Mouse (Mus musculus) forebrain, embryonic 14.5 days (tissue): ENCODE results near the gene Slc12a7. TPM values are rescaled to one million over a fixed set of nuclear protein-coding genes. Genes with fewer than 3 reads are reported as not detected.
A peak's percentile ranks its signal among the peaks of the same experiment; 100 is the strongest.

Experiments
- ATAC-seq: fragments of 200-750 bp; cut with Nextera tagmentation; 2 replicates; pipeline ENCODE4 v1.8.0; 2017; ENCODE audit warnings: mild to moderate bottlenecking, moderate library complexity
- DNase-seq: peaks from one replicate; pipeline ENCODE4 v3.0.0-alpha.2; 2015; ENCODE audit warnings: low spot score
- H3K27ac ChIP-seq: fragments of 300-500 bp; sonication (generic); 2 replicates; pipeline ENCODE4 v1.5.1; 2014; ENCODE audit warnings: low read depth, mild to moderate bottlenecking, control low read depth, low read length, moderate library complexity
- H3K27me3 ChIP-seq: fragments of 300-500 bp; sonication (generic); replicated peaks from 2 replicates; pipeline ENCODE4 v1.6.1; 2014; ENCODE audit warnings: low read length, control low read depth, mixed read lengths; ENCODE audit not compliant: control insufficient read depth, insufficient read depth
- H3K36me3 ChIP-seq: fragments of 300-500 bp; sonication (generic); 2 replicates; pipeline ENCODE4 v1.6.1; 2014; ENCODE audit warnings: low read length, control low read depth; ENCODE audit not compliant: control insufficient read depth, insufficient read depth
- H3K4me1 ChIP-seq: fragments of 300-500 bp; sonication (generic); 2 replicates; pipeline ENCODE4 v1.6.1; 2014; ENCODE audit warnings: antibody characterized with exemption, low read length, control low read depth; ENCODE audit not compliant: control insufficient read depth, insufficient read depth
- H3K4me2 ChIP-seq: fragments of 300-500 bp; sonication (generic); 2 replicates; pipeline ENCODE4 v1.6.1; 2014; ENCODE audit warnings: mild to moderate bottlenecking, control low read depth, low read length
- H3K4me3 ChIP-seq: fragments of 300-500 bp; sonication (generic); 2 replicates; pipeline ENCODE4 v1.5.1; 2014; ENCODE audit warnings: low read depth, low read length, control low read depth
- H3K9ac ChIP-seq: fragments of 300-500 bp; sonication (generic); 2 replicates; pipeline ENCODE4 v1.6.1; 2014; ENCODE audit warnings: mild to moderate bottlenecking, low read length, control low read depth, moderate library complexity
- H3K9me3 ChIP-seq: fragments of 300-500 bp; sonication (generic); replicated peaks from 2 replicates; pipeline ENCODE4 v1.6.1; 2016; ENCODE audit warnings: low read length, control low read depth, mixed read lengths; ENCODE audit not compliant: control insufficient read depth
- WGBS: fragments of 180-500 bp; shearing (Covaris S2); extraction: QIAGEN DNeasy Blood & Tissue Kit; methylation state at CpG from one replicate; pipeline ENCODE4 v1.1.7; 2014; 5-methylcytosine and 5-hydroxymethylcytosine counted together
- polyA plus RNA-seq: library from polyadenylated mRNA; unstranded; fragments of >200 nt; fragmentation: Nextera tagmentation; extraction: Ambion mirVana; gene quantifications from 2 replicates; pipeline ENCODE4 v1.2.1, GENCODE M21; 2014

The Slc12a7 gene
- polyA plus RNA-seq, 1 experiment from 2014 or later: 14.5 TPM

DNA sequence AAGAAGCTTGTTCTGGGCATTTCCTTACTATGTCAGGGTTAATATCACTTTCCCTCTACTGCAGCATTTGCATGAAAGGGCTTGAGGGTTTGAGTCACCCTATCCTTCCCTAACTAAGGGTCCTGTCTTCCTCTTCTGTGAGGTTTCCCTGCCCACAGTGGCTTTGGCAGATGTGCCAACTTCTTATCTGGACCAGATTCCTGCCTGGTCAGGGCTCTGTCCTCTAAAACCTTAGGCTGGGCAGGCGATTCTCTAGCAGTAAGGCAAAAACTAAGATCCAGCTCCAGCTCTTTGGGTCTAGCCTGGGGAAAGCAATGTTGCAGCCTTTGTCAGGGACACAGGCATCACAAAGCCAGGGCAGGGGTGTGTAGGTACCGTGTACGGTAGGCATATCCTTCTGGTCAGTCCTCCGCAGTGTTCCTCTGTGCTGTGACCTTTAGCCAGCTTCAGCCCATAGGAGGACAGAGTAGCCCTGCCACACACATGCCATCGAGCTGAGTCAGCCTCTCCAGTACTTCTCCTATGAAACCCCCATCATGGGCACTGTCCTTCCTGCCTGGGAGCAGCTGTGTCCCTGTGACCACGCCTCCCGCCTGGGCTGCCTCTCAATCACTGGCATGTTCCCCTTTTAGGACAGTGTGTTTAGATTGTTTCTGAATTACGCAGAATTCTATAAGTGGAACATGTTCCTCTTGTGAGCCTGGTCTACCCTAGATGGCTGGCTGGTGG lies 70.7 kb downstream of the Slc12a7 start:
- no peak overlapping the region for H3K4me3 ChIP-seq
- no peak overlapping the region for H3K9ac ChIP-seq
- H3K4me2 ChIP-seq: no peak overlapping the region
- no peaks in the 10 kb centered on the region for H3K9me3 ChIP-seq
- DNase-seq (no peak), ATAC-seq (no peak)
- H3K36me3 ChIP-seq: peaks cover 56% of the 10 kb centered on the region
- H3K27me3 ChIP-seq: no peaks in the 10 kb centered on the region
- no peaks in the 10 kb centered on the region for H3K4me1 ChIP-seq
- no peak overlapping the region for H3K27ac ChIP-seq
- WGBS: 97% methylated on average over 8 of the region's 8 CpGs

DNA sequence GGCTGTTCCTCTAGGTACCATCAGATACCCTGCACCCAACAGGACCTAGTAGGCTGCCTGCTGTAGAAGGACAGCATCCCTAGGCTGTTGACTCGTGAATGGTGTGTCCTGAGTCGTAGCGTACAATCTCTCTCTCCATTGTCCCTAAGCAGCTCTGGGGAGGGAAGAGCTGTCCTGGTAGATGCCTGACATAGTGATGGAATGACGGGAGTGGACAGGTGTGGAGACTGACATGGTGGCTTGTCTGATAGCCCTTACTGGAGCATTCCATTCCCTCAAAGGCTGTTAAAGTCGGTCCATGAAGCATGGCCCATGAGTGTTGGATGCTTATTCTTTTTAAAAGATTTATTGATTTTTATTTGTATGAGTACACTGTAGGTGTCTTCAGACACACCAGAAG lies 72.0 kb downstream of the Slc12a7 start:
- Histone ChIP-seq H3K27me3 (no peaks in the 10 kb centered on the region), H3K9ac (no peak overlapping the region), H3K9me3 (no peaks in the 10 kb centered on the region), H3K4me2 (no peak overlapping the region), H3K4me1 (no peaks in the 10 kb centered on the region), H3K27ac (no peak overlapping the region), H3K36me3 (peaks cover 56% of the 10 kb centered on the region), H3K4me3 (no peak overlapping the region)
- no peak for ATAC-seq
- DNase-seq: no peak
- WGBS: 92% methylated on average over 5 of the region's 5 CpGs

- DNase-seq (no peak), ATAC-seq (no peak)
- Histone ChIP-seq H3K9ac (no peak overlapping the region), H3K4me1 (no peaks in the 10 kb centered on the region), H3K27me3 (no peaks in the 10 kb centered on the region), H3K9me3 (no peaks in the 10 kb centered on the region), H3K27ac (no peak overlapping the region), H3K36me3 (peaks cover 80% of the 10 kb centered on the region), H3K4me2 (no peak overlapping the region), H3K4me3 (no peak overlapping the region)
- 93% methylated on average over 3 of the region's 3 CpGs for WGBS
Observed at GRCm38 (mm10) chr13:73812936-73813335, 80.0 kb downstream of the Slc12a7 start.

DNA sequence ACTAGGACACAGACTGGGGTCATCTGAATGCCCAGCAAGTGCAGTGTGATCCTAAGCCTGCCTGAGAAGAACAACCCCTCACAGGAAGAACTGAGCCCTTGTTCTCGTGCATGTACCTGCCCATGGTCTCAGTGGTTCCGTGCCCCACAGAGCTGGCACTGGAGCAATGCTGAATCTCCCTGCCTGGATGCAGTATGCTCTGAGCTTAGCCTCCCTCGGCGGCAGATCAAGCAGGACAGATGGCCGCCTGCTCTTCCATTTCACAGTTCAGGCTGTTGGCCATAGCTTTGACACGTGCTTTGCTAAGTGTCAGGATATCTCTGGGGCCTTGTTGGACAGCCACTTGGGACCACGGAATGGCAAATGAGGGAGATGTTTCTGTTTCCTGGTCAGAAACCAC lies 81.3 kb downstream of the Slc12a7 start:
- no peak for DNase-seq
- Histone ChIP-seq H3K4me1 (no peaks in the 10 kb centered on the region), H3K4me3 (no peak overlapping the region), H3K27ac (no peak overlapping the region), H3K9ac (no peak overlapping the region), H3K4me2 (no peak overlapping the region), H3K27me3 (no peaks in the 10 kb centered on the region), H3K9me3 (no peaks in the 10 kb centered on the region), H3K36me3 (peaks cover 68% of the 10 kb centered on the region)
- WGBS: 89% methylated on average over 7 of the region's 7 CpGs
- ATAC-seq: no peak

GRCm38 (mm10) chr13:73816338-73816737 lies 83.4 kb downstream of the Slc12a7 start:
- Histone ChIP-seq H3K4me1 (no peaks in the 10 kb centered on the region), H3K4me3 (no peak overlapping the region), H3K9me3 (no peaks in the 10 kb centered on the region), H3K9ac (no peak overlapping the region), H3K36me3 (peaks cover 47% of the 10 kb centered on the region), H3K27me3 (no peaks in the 10 kb centered on the region), H3K27ac (no peak overlapping the region), H3K4me2 (no peak overlapping the region)
- no peak for DNase-seq
- ATAC-seq: no peak
- WGBS: 85% methylated on average over 6 of the region's 6 CpGs

- whole genome bisulfite sequencing: 82% methylated on average over 3 of the region's 3 CpGs
- no peaks in the 10 kb centered on the region for H3K4me1 ChIP-seq
Observed at GRCm38 (mm10) chr13:73818921-73819320, 86.0 kb downstream of the Slc12a7 start.

DNA sequence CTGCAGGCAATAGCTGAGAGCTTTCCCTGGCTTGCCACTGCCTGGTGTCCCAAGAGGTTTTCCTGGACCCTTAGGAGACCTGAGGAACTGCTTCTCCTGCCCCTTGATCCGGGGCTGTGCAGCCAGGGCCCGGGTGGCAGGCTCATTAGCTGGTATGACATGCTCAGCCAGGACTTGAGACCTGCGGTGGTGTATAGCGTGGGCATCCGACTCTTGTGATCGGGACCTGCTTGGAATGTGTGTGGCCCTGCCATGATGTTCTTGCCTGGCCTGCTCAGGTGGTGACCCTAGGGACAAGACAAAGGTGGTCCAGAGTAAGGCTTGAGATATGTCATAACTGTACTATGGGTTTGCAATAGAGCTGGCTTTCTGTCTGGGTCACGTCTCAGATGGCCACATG lies 88.4 kb downstream of the Slc12a7 start:
- DNase-seq: no peak
- ATAC-seq: no peak
- no peak overlapping the region for H3K4me2 ChIP-seq
- H3K27ac ChIP-seq: no peak overlapping the region
- WGBS: 87% methylated on average over 7 of the region's 7 CpGs
- H3K4me1 ChIP-seq: no peaks in the 10 kb centered on the region
- H3K9ac ChIP-seq: no peak overlapping the region
- H3K27me3 ChIP-seq: no peaks in the 10 kb centered on the region
- H3K36me3 ChIP-seq: peaks cover 6% of the 10 kb centered on the region; the same call in 1 of the 2 replicates
- H3K4me3 ChIP-seq: no peak overlapping the region
- no peaks in the 10 kb centered on the region for H3K9me3 ChIP-seq

More at GRCm38 (mm10) chr13:73818921-73819320, 86.0 kb downstream of the Slc12a7 start:
- no peak overlapping the region for H3K27ac ChIP-seq
- no peaks in the 10 kb centered on the region for H3K9me3 ChIP-seq
- H3K9ac ChIP-seq: no peak overlapping the region
- no peak overlapping the region for H3K4me3 ChIP-seq
- peaks cover 26% of the 10 kb centered on the region for H3K36me3 ChIP-seq
- no peak for DNase-seq
- ATAC-seq: no peak
- no peaks in the 10 kb centered on the region for H3K27me3 ChIP-seq
- H3K4me2 ChIP-seq: no peak overlapping the region

DNA sequence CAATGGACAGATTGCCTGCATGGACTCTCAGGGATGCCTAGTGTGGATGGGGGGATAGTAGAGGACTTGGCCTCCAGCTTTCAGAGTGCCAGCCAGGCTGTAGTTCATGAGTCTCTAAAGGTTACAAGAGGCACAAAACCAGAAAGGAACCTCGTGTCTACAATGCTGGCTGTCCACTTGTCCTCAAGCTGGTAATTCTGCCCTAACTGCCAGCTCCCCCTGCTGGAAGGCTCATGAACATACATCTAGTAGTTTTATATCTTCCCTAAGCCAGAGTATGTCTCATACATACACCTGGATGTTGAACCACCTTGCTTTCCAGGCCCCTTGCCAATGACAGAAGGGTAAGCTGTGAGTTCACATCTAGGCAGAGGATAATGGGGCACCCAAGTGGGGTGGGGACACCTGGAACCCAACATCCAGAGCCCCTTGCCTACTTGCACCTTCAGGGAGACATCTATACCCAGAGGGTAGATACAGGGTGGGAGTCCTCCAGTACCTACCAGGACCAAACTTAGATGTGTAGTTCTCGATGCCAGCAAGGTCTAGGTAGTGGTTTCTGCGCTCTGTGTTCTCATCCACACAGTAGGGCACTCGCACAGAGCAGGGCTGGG lies 89.4 kb downstream of the Slc12a7 start:
- ATAC-seq: peak; percentile 22; the same call in 1 of the 2 replicates
- 65% methylated on average over 4 of the region's 4 CpGs for WGBS
- peak; percentile 49 for DNase-seq

DNA sequence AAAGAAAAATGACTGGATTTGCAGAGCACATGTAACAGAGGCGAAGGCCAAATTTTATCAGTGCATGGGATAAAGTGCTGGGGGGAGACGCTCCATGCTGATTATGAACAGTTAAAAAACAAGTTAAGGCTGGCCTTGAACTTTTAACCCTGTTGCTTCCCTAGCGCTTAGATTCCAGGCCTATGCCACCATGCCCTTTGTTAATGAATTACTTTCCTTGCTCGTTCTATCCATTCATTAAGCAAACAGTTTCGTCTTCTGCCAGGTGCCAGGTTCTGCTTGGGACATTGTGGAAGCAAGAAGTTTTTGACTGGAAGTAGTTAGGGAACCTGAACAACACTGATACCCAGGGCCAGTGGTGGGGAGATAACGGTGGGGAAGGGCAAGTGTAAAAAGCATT lies 90.8 kb downstream of the Slc12a7 start:
- H3K27me3 ChIP-seq: no peaks in the 10 kb centered on the region
- DNase-seq (no peak), ATAC-seq (no peak)
- H3K4me3 ChIP-seq: no peak overlapping the region
- no peak overlapping the region for H3K27ac ChIP-seq
- no peak overlapping the region for H3K4me2 ChIP-seq
- H3K36me3 ChIP-seq: no peaks in the 10 kb centered on the region
- H3K9ac ChIP-seq: no peak overlapping the region
- H3K4me1 ChIP-seq: no peaks in the 10 kb centered on the region
- WGBS: 85% methylated on average over 6 of the region's 6 CpGs
- H3K9me3 ChIP-seq: no peaks in the 10 kb centered on the region

More for the DNA sequence above, 89.4 kb downstream of the Slc12a7 start:
- Histone ChIP-seq H3K36me3 (no peaks in the 10 kb centered on the region), H3K4me1 (no peaks in the 10 kb centered on the region), H3K9me3 (no peaks in the 10 kb centered on the region), H3K27ac (no peak overlapping the region), H3K27me3 (no peaks in the 10 kb centered on the region), H3K4me3 (no peak overlapping the region), H3K9ac (no peak overlapping the region), H3K4me2 (no peak overlapping the region)
